Mouse (Mus musculus): Measurements from ENCODE around the gene Sppl2b.

- TF ChIP-seq CTCF (IDR thresholded peaks at IDR 0.05; ENCODE audit: low read depth): no peak
- no peak for TF ChIP-seq EP300 (IDR thresholded peaks at IDR 0.05; ENCODE audit: low read depth)
Observed at GRCm38 (mm10) chr10:80812391-80813041, 42.6 kb upstream of the Sppl2b start.

Data from liver, postnatal 0 days (tissue).